Mouse (Mus musculus): ENCODE data around the gene Adcy3. TPM values are rescaled to one million over a fixed set of nuclear protein-coding genes. Genes with fewer than 3 reads are reported as not detected.

The Adcy3 gene
- 10 to 100 TPM; 40.5 to 52.1 (median 41.5) TPM for total RNA-seq (2022)

GRCm38 (mm10) chr12:4132941-4133846 lies at the start of gene Adcy3:
Adcy3 (plus strand) TSS chr12:4133103.
- DNase-seq: peak; percentile 31

GRCm38 (mm10) chr12:4083441-4083840 lies 49.5 kb upstream of the Adcy3 start:
- no peak for DNase-seq

DNA sequence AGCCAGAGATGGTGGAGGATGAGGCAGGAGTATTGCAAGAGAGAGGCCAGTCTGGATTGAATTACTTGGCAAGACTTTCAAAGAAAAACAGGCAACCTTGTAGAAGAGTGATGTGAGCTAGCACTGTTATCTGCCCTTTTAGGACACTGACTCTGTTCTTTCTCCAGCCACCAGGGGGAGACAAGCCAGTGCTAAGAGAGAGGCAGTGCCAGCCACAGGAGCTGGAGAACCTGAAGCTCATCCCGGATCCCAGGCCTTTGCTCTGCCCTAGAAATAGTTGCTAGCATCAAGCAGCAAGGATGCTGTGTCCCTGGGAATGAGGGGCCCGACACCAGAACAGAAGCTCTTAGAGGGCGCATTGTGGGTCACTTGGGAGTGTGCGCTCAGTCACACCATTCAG lies 25.5 kb upstream of the Adcy3 start:
- DNase-seq: peak; percentile 58

DNA sequence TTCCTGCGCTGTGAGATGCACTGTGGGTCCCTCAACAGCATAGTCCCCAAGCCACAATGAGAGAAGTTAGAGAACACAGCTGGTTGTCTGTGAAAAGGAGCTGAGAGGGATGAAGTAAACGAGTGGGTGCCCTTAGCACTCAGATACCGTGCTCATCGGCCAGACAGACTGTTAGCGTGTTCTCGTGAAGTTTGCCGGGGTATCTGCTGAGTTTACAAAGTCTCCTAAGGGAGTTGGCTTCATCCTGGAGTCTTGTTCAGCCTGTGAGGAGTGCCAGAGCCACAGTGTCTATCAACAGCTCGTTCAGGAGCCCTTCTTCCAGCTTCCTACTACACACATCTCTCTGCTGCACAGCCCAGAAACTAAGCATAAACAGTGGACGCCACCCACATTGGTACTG lies 16.8 kb upstream of the Adcy3 start:
- DNase-seq: no peak

DNA sequence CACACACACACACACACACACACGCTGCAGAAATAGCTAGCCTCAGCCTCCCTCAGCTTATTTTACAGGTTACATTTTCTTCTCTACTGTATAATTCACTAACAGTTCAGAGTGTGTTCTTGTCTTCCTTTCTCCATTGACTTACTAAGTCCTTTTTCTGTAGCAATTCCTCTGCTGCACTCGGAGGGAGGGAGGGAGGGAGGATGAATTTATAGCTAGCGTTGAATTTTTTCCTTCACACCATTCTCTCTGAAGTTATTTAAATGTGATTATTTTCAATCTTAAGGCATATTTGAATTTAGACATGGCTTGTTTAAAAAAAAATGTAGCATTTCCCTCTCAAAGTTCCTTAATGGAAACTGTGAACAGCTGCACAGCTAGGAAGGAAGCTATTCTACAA lies 15.8 kb upstream of the Adcy3 start:
- no peak for DNase-seq

- DNase-seq: no peak
Measured at GRCm38 (mm10) chr12:4117579-4117978, 15.3 kb upstream of the Adcy3 start.

- no peak for DNase-seq
Measured at GRCm38 (mm10) chr12:4127346-4127745, 5.6 kb upstream of the Adcy3 start.

- no peak for DNase-seq
Measured at GRCm38 (mm10) chr12:4133847-4134212, 927 bp downstream of the Adcy3 start.

DNA sequence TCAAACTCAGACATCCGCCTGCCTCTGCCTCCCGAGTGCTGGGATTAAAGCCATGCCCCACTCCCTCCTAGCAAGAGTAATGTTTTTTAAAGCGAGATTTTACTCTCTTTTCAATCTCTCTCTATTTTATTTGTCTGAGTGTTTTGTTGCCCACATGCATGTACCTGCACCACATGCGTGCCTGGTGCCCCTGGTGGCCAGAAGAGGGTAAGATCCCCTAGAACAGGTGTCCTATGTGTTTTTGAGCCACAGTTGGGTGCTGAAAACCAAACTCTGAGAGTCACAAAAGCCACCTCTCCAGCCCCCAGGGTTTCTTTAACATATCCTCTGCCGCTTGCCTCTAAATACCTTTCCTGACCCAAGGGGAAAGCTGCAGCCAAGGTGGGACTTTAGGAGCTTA lies 10.3 kb downstream of the Adcy3 start:
- DNase-seq: no peak

GRCm38 (mm10) chr12:4150936-4151335 lies 18.0 kb downstream of the Adcy3 start:
- DNase-seq: no peak

DNA sequence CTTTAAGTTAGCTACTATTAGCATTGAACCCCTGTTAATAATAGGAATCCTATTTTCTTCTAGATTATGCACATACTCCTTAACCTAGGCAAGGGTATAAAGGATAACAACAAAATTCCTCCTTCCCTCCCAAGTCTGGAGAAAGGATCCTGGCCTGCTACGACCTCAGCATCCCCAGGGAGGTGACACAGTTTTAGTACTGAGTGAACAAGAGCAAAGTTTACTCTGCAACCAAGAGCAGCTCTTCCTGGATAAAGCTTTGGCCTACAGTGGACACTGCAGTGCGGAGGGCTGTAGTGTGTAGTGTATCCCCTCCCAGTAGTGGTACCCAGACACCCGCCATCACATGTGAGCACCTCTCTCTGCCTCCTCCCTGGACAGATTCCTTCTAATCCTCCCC lies 19.1 kb downstream of the Adcy3 start:
- no peak for DNase-seq

- DNase-seq: no peak
Measured at GRCm38 (mm10) chr12:4157466-4157865, 24.6 kb downstream of the Adcy3 start.

GRCm38 (mm10) chr12:4158179-4158578 lies 25.3 kb downstream of the Adcy3 start:
- no peak for DNase-seq

DNA sequence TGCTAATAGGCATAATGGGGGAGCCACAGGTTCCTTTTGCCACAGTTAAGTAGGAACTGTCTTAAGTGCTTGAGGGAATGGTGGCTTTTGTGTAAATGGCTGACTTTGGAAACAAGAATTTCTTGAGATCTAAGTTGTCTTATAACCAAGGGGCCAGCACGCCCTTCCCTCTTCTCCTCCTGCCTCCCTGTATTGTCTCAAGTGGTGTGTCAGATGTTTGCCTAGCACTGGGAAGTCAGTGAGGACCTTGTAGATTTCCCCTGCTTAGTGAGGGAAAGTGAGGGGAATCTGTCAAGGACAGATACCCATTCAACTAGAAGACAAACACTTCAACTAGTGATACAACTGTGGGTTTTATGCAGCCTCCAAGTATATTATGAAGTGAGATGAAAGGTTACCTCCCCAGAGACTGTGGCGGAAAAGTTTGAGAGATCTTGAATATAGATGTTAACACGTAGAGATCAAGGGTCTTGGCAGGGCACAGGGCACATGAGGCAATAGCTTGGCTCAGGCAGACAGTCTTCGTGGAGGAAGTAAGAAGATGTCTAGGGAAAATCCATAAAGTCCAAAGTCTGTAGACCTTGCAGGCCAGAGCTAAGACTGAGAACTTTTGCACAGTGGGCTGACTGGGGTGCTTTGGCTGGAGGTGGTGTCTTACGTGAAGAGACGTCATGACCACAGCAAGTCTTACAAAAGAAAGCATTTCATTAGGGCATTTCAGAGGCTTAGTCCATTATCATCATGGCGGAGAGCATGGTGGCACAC lies 26.1 kb downstream of the Adcy3 start:
- DNase-seq: no peak

GRCm38 (mm10) chr12:4160322-4160721 lies 27.4 kb downstream of the Adcy3 start:
- no peak for DNase-seq

GRCm38 (mm10) chr12:4162886-4163285 lies 30.0 kb downstream of the Adcy3 start:
- DNase-seq: no peak

GRCm38 (mm10) chr12:4166970-4167369 lies 34.1 kb downstream of the Adcy3 start:
- no peak for DNase-seq

DNA sequence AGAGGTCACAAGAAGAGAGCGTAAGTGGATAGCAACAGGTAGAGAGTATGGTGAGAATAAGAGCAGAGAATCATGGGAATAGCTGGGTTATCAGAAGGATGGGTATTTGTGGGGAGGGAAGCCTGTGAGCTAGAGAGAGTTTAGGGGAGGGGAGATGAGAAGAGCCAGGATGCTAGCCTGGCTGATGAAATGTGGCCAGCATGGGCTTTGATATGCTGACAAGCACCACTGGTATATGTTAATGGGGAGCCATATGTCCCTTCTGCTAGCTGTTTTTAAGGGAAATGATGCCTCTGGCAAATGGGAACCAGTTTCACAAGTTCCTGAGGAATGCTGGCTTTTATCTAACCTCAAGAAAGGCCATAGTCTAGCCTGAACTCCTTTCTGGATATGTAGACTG lies 36.2 kb downstream of the Adcy3 start:
- DNase-seq: no peak

- DNase-seq: no peak
Measured at GRCm38 (mm10) chr12:4169622-4170021, 36.7 kb downstream of the Adcy3 start.

- no peak for DNase-seq
Measured at GRCm38 (mm10) chr12:4173108-4173790, 40.3 kb downstream of the Adcy3 start.

GRCm38 (mm10) chr12:4178839-4179238 lies 45.9 kb downstream of the Adcy3 start:
- no peak for DNase-seq

DNA sequence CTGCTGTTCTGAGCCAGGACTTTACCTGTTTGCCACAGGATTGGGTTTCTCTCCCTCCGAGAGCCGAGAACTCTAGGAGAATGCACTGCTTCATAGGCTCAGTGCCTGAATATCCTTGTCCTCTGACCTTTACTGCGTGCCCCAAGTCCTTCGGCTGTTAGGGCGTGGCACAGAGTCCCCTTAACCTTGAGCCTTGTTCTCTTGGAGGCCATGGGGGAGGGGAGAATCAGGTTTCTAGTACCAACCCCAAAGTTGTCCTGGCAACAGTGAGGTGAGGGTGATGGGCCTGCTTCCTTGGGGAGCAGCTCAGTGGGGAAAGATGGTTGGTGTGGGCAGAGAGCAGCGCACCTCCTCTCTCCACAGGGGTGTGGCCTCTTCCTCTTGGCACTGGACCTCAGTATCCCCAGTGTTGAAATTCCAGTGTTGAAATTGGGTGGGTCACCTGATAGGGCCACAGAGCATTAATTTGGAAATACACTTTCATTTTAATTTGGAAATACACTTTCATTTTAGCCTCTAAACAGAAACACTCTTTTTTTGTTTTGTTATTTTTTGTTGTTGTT lies 46.8 kb downstream of the Adcy3 start:
- DNase-seq: no peak

DNA sequence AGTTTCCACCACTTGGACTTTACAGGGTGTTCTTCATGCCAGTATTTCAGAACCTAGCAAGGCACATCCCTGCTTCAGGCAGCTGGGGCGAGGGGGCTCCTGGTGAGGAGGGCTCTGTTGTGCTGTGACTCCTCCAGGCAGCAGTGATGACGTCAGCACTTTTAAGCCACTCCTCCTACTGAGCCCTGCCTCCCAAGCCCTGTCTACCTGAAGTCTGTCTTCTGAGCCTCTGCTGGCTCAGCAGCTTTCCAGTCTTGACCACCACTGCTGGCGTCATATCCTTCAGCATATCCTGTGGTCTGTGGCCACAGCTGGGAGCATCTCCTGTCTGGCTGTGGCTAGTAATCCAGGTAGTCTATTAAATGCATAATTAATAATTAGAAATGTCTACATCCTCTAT lies 47.6 kb downstream of the Adcy3 start:
- DNase-seq: no peak
